Mouse (Mus musculus): ENCODE measurements around the gene Ccdc85a.
"Not testable (repeated sequence)": the region's sequence is repeated elsewhere in the genome, so short reads cannot be mapped to it uniquely, and the experiment has no call there.

The Ccdc85a gene

DNA sequence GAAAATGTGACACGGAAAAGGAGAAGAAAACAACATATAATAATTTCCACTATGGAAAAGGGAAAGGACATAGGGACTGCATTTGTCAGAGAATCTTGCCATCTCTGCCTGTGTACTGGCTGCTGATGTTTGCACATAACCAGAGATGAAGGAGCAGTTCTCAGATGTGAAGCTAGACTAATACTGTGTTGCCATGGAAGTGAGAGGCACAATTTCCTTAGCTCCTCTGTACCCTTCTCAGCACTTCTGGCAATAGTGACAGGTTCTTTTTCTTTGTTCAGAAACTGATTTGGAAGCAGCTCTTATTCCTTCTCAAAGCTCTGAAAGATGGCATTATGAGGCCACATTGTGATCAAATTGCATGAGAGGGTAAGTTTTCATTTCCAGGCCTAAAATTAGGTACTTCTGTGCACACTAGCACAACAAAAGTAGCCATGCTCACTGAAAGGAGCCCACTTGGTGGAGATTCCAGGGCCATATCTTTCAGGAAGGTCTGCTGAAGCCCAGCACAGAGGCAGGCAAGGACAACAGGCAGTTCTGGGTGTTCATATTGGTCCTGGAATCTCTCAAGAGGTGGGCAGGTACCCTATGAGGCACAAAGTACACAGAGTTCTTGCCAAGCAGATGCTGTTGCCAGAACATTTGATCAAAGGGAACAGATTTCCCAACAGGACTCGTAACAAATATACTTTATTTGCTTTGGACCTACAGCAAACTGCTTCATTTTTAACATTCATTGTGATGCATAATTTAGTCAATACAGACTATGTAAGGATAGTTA lies 161.5 kb downstream of the Ccdc85a start:
- DNase-seq (ENCODE audit: low read depth, low spot score): no peak

DNA sequence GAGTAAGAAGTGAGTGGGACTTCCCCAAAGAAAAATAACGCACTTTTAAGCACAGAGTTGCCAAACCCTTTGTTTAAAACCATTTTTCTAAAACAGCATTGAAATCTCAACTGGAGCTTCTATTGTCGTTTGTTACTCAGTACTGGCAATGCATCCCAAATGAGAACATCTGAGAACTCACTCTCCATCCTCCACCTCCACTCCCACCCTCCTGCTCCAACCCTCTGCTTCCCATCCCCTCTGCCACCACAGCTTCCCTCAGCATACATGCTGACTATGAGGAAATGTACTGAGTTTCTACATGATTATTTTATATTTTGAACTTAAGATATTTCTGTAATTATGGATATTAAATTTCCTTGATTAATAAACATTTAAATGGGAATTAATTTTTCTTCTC lies 168.3 kb downstream of the Ccdc85a start:
- no peak for DNase-seq (ENCODE audit: low read depth, low spot score)

DNA sequence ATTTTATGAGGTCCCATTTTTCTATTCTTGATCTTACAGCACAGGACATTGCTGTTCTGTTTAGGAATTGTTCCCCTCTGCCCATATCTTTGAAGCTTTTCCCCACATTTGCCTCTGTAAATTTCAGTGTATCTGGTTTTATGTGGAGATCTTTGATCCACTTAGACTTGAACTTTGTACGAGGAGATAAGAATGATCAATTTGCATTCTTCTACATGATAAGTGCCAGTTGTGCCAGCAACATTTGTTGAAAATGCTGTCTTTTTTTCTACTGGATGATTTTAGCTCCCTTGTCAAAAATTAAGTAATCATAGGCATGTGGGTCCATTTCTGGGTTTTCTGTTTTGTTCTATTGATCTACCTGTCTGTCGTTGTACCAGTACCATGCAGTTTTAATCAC lies 174.2 kb downstream of the Ccdc85a start:
- DNase-seq (ENCODE audit: low read depth, low spot score): not testable (repeated sequence)

DNA sequence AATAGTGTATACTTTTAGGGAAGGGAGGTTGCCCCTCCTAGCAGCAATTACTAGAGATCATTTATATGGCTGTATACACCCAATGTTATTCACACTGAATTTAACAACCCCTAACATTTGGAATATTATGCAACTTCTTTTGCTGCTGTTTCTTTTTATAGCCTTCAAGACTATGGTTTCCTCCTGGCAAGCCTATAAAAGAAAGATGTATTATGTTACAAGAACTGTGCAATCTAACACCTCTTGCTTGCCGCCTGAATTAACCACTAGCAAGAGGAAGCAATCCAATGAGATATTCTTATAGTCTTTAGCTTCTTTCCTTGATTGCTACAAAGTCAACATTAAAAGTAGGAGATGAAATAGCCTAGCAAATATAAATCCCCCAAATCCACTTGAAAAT lies 187.0 kb downstream of the Ccdc85a start:
- no peak for DNase-seq (ENCODE audit: low read depth, low spot score)

DNA sequence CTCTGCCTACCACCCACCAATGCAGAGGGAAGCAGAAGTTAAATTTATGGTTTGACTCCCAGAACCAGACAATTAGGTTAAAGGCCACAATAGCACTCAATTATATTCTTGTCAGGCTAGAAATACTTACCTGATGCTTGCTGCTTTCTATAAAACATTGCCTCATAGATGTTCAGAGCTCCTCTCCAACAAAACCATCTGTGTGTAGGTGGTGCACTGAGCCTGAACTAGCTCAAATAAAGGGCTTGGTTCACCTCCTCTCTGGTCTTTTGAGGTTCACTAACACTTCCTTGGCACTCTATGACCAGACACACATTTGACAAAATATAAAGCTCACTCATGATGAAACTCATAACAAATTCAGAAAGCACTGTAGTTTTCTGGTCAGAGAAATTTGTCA lies 208.2 kb downstream of the Ccdc85a start:
- no peak for DNase-seq (ENCODE audit: low read depth, low spot score)

DNA sequence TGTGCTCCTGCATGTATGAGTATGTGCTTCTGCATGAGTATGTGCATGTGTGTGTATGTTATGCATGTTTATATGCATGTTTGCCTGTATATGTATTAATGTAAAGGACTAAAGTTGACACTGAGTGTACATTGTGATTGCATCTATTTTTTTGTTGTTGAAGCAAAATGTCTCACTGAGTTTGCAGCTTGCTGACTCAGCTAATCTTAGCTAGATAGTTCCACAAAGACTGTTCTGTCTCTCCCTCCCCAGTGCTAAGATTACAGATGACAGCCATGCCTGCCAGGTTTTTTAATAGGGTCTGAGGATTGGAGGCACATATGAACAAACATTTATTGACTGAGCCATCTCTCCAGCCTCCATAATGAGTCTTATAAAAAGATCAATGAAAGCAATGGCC lies 209.5 kb downstream of the Ccdc85a start:
- DNase-seq (ENCODE audit: low read depth, low spot score): no peak

DNA sequence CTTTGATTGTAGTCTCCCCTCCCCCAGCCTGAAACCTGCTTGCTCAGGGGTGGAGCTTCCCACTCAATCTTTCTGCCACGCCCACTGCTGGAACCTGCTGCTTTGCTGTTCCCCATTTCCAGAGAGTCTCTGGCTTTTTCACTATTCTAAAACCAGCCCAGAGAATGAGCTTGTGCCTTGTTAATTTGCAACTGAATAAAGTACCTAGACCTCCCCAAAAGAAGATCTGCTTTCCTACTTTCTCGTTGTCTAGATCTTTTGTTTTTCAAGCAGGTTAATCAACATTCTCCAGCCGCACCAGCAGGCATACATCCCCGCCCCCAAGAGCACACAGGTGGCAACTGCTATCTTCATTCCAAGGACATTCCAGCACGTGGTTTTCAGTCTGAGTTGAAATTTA lies 212.7 kb downstream of the Ccdc85a start:
- DNase-seq (ENCODE audit: low read depth, low spot score): peak; percentile 50

DNA sequence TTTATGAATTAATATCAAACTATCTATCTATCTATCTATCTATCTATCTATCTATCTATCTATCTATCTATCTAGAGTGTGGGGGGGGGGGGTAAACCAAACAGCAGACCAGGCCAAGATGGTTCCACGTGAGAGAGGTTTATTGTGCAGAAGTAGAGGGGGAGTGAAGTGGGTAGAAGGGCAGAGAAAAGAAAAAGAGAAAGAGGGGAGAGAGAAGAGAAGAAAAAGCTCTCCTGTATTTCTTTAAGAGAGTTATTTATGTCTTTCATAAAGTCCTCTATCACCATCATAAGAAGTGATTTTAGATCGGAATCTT lies 218.2 kb downstream of the Ccdc85a start:
- DNase-seq (ENCODE audit: low read depth, low spot score): no peak

DNA sequence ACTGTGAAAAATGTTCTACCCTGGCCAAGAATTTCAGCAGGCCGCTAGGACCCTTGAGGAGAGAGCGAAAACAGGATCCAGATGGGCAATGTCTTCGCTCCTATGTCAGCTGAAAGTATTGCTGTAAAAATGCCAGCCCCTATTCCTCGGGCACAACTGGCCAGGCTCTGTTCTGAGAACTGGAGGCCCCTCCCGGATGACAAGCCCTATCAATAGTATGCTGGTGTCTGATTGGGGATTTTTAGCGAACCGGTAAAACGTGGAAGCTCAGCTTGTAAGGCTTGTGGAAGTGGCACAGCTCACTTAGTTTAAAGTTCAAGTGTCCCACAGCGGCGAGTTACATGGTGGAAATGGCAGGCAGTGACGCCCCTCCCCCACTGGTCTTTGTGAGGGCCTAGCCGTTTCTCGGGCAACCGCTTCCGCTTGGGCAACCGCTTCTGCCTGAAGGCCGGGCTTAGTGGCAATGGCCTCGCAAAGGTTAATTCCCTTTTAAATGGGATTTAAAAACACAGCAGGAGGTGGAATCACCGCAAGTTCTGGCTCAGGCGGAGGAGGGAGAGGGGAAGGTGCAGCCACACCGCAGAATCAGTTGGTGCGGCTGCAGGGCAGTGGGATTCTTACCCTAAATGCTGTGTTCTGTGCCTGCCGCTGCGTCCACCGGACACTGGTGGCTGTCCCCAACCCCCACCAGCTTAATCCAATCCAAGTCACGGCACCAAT lies 218.8 kb downstream of the Ccdc85a start:
- peak; percentile 92 for DNase-seq (ENCODE audit: low read depth, low spot score)

DNA sequence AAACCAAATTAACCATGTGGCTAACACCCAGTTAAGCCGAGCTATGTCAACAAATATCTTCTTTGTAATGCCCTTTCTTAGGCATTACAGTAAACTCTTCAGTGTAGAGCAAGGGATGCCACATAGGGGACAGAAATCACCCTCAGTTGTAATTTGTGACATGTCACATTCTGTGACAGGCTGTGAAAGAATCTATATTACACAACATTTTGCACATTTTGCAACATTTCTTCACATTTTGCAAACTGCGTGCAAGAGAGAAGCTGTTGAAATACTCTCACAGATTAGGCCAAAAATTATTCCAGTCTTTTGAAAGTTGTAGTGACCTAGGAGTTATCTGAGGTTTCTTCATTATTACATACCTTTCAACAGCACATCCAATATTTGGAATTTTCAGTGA lies 240.7 kb downstream of the Ccdc85a start:
- no peak for DNase-seq (ENCODE audit: low read depth, low spot score)

DNA sequence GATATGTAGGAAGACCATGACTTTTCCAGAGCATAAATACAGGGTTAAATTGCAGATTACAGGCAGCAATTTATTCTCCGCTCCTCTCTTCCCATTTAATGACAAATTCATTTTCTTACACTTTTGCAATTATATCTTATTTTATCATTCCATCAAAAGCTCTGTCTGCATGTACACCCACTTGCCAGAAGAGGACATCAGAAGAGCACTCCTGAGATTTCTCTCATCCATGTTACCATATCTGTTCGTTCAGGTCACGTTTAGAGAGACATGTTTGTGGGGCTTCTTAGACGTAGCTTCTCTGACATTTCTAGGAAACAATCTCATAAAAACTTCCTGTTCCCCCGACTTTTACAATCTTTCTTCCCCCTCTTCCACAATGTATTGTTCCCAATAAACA lies 242.2 kb downstream of the Ccdc85a start:
- DNase-seq (ENCODE audit: low read depth, low spot score): no peak

DNA sequence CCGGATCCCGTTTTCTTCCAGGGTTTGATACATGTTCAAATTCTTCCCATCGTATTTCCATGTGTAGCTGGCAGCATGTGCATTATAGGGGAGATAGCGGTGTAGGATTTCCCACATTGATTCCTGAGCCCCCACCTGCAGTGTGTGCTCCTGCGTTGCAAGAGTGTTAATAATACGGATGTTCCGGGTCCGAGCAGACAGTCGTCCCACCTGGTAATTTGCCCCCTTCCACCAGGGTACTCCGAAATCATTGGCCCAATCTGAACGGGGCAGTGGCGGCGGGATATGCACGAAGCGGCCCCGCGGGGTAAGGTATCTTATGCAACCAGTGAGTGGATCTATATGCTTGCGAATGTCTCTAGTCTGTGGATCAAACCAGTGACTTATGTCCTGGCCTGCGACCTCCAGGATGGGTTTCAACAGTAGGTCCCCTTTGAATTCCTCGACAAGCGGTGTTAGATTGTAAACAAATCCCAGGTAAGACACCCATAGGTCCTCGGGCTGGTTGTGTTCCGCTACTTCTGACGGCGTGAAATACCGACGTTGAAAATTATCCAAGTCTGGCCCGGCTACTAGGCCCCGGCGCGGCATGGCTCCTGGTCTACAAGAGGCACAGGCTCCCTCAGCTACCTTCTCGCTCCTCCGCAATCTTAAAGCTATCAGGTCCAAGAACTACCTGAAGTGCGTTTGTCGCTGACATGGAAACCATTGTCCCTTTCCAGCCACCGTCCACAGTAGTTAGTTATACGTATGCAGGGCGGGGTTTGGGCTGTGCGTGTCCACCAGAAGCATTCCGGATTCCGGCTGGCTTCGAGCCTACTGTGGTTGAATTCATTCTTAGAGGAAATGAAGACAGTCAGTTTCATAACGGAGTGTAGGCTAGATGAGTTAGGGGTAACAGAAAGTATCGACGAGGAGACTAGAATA lies 244.6 kb downstream of the Ccdc85a start, which contains the start of gene Gm6685:
Gm6685 (minus strand) TSS at position 644 of the 927 bp plus-strand sequence.
- peak; percentile 43 for DNase-seq (ENCODE audit: low read depth, low spot score)
